Mouse (Mus musculus): ENCODE data around the gene Cyb561.

DNA sequence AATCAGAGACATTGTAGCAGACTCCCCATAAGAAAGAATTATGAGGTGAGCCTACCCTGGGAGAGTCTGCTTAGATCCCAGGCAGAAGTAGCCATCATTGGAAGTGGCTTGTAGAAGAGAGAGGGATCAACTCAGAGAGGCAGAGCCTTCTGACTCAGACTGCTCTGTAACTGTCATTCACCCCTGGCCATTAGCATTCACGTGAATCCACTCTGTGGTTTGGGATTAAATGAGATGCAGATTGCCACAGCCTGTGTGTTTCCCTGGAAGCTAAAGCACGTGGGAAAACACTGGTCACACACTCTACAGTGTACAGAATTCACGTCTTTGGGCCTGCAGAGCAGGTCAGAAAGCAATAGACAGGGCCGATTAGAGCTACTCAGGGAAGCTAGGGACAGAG is 31.3 kb upstream of the Cyb561 start:
- TF ChIP-seq TAL1 (IDR thresholded peaks at IDR 0.05; ENCODE audit: low read length) = no peak
- TF ChIP-seq GATA1 (IDR thresholded peaks at IDR 0.05; ENCODE audit: low read length) = no peak
